Mouse (Mus musculus) heart, postnatal 10 days (tissue): ENCODE data around the gene Zfp385b. TPM values are rescaled to one million over a fixed set of nuclear protein-coding genes. Genes with fewer than 3 reads are reported as not detected.

Experiments used
- DNase-seq, 2 experiments: peaks; one replicate each; pipeline ENCODE4 v3.0.0; 2021
- intact Hi-C: fragments of 180-260 bp; cut with DNase I; formaldehyde crosslinking; loops from one replicate; pipeline ENCODE4 v1.15.1; 2025
- total RNA-seq, 2 experiments: library from RNA; stranded (reverse); gene quantifications; 2 replicates each; pipeline ENCODE4 v1.2.3; 2021

The Zfp385b gene
- total RNA-seq, result 1 to 10 TPM; 6.7 to 7.1 TPM

- no peak for DNase-seq
- intact Hi-C loops, result no loop called here
Measured at GRCm38 (mm10) chr2:77819539-77819938, at the start of gene Zfp385b. TSS of gene Zfp385b (minus strand) at chr2:77819639.

- DNase-seq, result no peak
- intact Hi-C loops, result no loop called here
Measured at GRCm38 (mm10) chr2:77863934-77864333, 44.5 kb upstream of the Zfp385b start.

DNA sequence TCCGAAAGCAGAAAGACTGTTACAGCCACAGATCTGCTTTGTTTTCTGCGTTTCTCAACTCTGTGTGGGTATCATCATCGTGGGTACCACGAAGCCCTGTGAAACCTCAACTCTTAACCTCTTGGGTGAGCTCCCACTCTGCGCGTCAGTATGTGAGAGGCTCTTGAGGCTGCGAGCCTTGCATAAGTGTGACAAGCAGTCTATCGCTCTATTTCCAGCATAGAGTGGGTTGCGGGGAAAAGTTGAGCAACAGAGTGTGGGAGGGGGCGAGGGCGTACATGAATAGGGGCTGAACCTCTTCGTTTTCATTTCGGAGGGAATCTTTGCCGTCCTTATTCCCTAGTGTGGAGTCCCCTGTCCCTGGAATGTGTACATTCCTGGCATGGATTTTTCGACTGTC lies 44.1 kb upstream of the Zfp385b start:
- peak; percentile 7 to 15 for DNase-seq
- intact Hi-C loops, result no loop called here

DNA sequence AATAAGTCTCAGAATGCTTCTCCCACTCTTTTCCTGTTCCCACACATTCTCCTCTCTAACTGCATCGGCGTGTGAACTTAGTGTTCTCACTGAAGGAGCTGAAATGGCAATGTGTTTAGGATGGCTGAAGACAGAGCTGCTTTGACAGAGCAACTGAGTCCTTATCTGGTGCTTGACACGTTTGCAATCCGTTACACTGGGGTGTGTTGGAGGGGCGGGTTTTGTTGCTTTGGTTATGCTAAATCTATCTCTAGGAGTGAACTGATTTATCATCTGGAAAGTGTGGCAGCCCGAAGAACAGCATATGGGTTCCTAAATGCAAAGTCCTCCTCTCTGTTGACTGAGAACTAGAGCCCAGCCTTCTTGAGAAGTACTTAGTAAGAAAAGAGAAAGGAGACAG lies 22.0 kb upstream of the Zfp385b start:
- no peak for DNase-seq
- intact Hi-C loops, result no loop called here

DNA sequence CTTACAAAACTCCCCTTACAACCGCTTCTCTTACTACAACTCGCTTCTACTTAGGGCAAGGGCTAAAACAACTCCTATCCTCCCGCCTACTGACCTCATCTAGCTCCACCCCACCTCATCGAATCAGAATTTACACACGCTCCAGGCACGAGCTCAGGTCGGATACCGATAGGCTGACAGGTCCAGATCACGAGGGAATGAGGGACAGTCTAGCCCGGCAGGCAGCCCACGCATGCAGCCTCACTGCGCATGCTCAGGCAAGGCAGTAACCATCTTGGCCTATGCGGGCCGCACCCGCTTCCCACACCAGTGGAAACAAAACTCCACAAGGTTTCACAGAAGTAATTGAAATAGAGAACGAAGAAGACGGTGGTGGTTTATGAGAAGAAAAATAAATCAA lies 20.1 kb upstream of the Zfp385b start:
- intact Hi-C loops, result no loop called here
- no peak for DNase-seq

DNA sequence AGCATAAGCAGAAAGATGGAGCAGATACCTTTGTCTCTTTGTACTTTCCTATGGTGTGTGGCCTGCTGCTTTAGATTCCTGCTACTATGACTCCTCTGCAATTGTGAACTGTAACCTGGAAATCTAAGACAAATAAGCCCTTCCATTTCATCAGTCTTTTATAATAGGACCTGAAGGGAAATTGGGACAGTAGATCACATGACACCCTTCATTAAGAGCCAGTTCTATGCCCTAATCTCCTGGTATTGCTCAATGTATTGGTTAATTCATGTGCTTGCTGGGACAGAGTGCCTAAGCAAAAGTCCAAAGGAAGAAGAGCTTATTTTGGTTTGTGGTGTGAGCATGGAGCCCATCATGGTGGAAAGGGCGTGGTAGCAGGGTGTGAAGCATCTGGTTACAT lies 19.2 kb upstream of the Zfp385b start:
- intact Hi-C loops, result no loop called here

GRCm38 (mm10) chr2:77835781-77836180 lies 16.3 kb upstream of the Zfp385b start:
- DNase-seq, result no peak
- intact Hi-C loops, result no loop called here

More for the DNA sequence above, 19.2 kb upstream of the Zfp385b start:
- DNase-seq, result no peak

GRCm38 (mm10) chr2:77826133-77826828 lies 6.8 kb upstream of the Zfp385b start:
- peak; percentile 50 to 58 for DNase-seq
- intact Hi-C loops, result no loop called here

GRCm38 (mm10) chr2:77823026-77823425 lies 3.6 kb upstream of the Zfp385b start:
- no peak for DNase-seq
- intact Hi-C loops, result no loop called here

GRCm38 (mm10) chr2:77817357-77817894 lies 2.0 kb downstream of the Zfp385b start:
- intact Hi-C loops, result no loop called here
- peak in 1 of 2 experiments; percentile 12 for DNase-seq

- DNase-seq, result peak; percentile 34 to 39
- intact Hi-C loops, result no loop called here
Measured at GRCm38 (mm10) chr2:77816413-77817314, 2.8 kb downstream of the Zfp385b start.

DNA sequence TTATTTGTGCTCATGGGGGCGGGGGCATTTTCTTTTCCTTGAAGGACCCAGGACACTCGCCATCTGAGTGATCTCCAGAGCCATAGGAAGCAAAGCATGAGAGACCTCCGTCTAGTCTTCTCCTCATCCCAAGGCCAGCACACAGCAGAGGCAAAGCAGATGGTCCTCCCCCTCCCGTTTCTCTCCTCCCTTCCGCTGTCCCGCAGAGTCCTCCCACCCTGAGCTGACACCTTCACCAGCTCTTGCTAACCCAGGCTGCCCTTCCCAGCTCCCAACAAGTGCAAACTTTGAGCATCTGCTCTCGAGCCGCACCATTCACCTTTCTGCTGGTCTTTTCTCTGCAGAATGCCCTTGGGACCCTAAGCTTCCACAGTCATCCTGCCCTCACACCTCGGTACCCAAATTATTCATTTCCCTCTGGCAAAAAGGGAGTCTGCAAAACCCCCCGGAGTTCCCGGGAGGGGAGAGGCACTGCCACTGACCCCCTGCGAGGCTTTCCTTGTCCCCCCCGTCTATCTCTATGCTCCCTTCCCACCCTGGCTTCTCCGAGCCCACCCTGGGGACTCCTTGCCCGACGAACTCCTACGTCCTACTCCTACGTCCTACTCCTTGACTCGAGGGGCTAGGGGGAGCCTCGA lies 3.5 kb downstream of the Zfp385b start:
- DNase-seq, result peak; percentile 13 to 20
- intact Hi-C loops, result no loop called here

DNA sequence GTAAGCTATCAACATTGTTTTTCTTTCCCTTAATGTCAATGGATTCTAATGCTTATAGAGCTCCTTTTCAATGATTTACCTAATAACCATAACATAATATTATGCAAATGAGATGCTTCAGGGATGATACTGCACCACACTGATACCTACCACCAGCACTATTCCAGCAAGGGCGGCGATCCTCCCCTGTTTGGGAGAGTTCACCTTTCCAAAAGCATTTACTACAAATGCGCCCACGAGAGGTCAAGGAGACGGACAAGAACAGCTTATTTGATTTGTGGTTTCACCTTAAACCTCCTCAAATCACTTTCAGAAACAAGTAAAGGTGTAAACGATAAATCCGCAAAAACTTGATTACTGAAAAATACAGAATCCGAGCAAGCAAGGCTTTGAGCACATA lies 4.5 kb downstream of the Zfp385b start:
- intact Hi-C loops, result no loop called here
- DNase-seq, result no peak

GRCm38 (mm10) chr2:77813029-77813428 lies 6.4 kb downstream of the Zfp385b start:
- intact Hi-C loops, result no loop called here
- DNase-seq, result no peak

- intact Hi-C loops, result no loop called here
- DNase-seq, result no peak
Measured at GRCm38 (mm10) chr2:77810748-77811147, 8.7 kb downstream of the Zfp385b start.

DNA sequence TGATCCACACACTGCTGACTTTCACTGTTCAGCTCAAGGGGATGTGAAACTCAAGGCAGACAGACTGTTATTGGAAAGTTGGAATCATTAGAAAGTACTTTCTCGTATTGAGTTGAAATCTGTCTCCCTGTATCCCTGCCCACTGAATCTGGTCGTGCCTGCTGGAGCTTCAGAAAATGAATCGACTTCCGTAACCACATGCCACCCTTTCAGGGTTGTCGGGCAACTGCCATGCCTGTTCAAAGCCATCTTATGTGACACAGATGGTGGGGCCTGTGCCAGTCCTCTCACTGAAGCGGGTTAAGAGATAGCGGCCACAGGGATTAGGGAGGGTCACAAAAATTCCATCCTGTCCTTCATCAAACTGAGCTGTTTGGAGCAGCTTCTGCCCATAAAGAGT lies 14.7 kb downstream of the Zfp385b start:
- intact Hi-C loops, result no loop called here
- DNase-seq, result no peak

- DNase-seq, result no peak
- intact Hi-C loops, result no loop called here
Measured at GRCm38 (mm10) chr2:77802291-77802690, 17.1 kb downstream of the Zfp385b start.

DNA sequence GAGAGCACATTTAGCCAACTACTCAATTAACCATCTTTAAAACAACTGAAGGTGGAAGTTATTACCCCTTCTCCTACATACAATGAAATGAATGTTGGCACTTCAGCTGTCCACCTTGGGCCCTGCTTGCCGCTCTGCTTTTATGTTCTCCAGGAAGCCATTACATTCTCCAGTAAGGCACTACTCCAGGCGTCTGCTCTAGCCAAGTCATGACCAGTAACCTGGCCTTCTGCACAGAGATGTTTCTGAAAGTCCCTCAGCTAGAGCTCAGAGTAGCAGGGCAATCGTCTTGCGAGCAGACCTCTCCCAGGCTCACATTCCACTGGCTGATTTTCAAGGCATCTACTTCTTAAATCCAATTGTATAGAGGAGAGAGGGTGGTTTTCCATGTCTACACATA lies 18.0 kb downstream of the Zfp385b start:
- no peak for DNase-seq
- intact Hi-C loops, result no loop called here

DNA sequence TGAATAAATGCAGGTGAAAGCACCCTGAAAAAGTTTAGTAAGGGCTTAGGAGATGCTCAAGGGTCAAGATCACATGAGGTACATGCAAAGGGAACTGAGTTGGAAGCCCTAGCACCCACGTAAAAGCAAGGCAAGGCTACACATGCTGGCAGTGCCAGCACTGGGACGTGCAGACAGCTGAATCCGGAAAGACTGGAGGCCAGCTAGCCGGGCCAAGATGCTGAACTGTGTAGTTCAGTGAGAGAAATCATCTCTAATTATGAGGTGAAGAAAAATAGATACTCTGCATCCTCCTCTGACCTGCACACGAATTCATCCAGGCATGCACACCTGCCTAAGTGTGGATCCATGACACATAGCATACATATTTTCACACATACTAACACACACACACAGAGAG lies 18.4 kb downstream of the Zfp385b start:
- intact Hi-C loops, result no loop called here

GRCm38 (mm10) chr2:77797233-77797632 lies 22.2 kb downstream of the Zfp385b start:
- intact Hi-C loops, result loop anchor here (2.0 to 5.0 kb wide), 2 partner anchors 110 to 226 kb away; no protein-coding TSS in a partner anchor
- DNase-seq, result no peak

More for the DNA sequence above, 18.4 kb downstream of the Zfp385b start:
- DNase-seq, result no peak
